Mouse (Mus musculus): ENCODE results near the gene Npy1r. TPM values are rescaled to one million over a fixed set of nuclear protein-coding genes. Genes with fewer than 3 reads are reported as not detected.

The Npy1r gene
- total and polyA plus RNA-seq, 3 experiments, result not detected

GRCm38 (mm10) chr8:66729446-66729845, 32.5 kb downstream of the Npy1r start:
- no peak for DNase-seq (ENCODE audit: low read depth, low spot score)
- Histone ChIP-seq H3K27me3 (ENCODE audit: control insufficient read depth in 1 of 2, insufficient read depth in 2 of 2, low read length in 2 of 2) (no peaks in the 10 kb centered on the region), H3K36me3 (ENCODE audit: control insufficient read depth in 1 of 2, insufficient read depth in 2 of 2, low read length in 2 of 2) (no peaks in the 10 kb centered on the region), H3K27ac (ENCODE audit: control insufficient read depth, low read depth, low read length) (no peak overlapping the region), H3K9ac (ENCODE audit: control insufficient read depth, low read depth, low read length, poor library complexity, severe bottlenecking) (no peak overlapping the region), H3K4me3 (ENCODE audit: control insufficient read depth in 1 of 2, insufficient read depth in 1 of 2, low read depth in 2 of 2, low read length in 2 of 2) (no peak overlapping the region), H3K79me2 (ENCODE audit: control insufficient read depth, insufficient read depth, low read length, poor library complexity) (no peaks in the 10 kb centered on the region), H3K4me1 (ENCODE audit: control insufficient read depth in 1 of 2, insufficient read depth in 2 of 2, low read length in 2 of 2) (no peaks in the 10 kb centered on the region), H3K9me3 (replicated peaks; ENCODE audit: insufficient read depth, low read length) (no peaks in the 10 kb centered on the region)
- no peak for TF ChIP-seq ZC3H11A (IDR thresholded peaks at IDR 0.05; ENCODE audit: low read depth, low read length)
- no peak for TF ChIP-seq NELFE (IDR thresholded peaks at IDR 0.05; ENCODE audit: low read depth, low read length)
- no peak for TF ChIP-seq MAFK (IDR thresholded peaks at IDR 0.05; ENCODE audit: borderline replicate concordance, low read depth, low read length)
- TF ChIP-seq ETS1 (IDR thresholded peaks at IDR 0.05; ENCODE audit: low read depth, low read length), result no peak
- no peak for TF ChIP-seq GABPA (IDR thresholded peaks at IDR 0.05; ENCODE audit: low read depth, low read length)
- TF ChIP-seq KAT2A (conservative IDR thresholded peaks at IDR 0.05; ENCODE audit: low read depth, low read length), result no peak
- TF ChIP-seq RAD21 (IDR thresholded peaks at IDR 0.05; ENCODE audit: low read depth, low read length), result no peak
- no peak for TF ChIP-seq TAL1 (IDR thresholded peaks at IDR 0.05; ENCODE audit: low read length)
- no peak for TF ChIP-seq USF2 (IDR thresholded peaks at IDR 0.05; ENCODE audit: borderline replicate concordance in 1 of 2, insufficient read depth in 1 of 2, low read depth in 1 of 2, low read length in 2 of 2)
- TF ChIP-seq MAX (IDR thresholded peaks at IDR 0.05; ENCODE audit: low read length), result no peak

DNA sequence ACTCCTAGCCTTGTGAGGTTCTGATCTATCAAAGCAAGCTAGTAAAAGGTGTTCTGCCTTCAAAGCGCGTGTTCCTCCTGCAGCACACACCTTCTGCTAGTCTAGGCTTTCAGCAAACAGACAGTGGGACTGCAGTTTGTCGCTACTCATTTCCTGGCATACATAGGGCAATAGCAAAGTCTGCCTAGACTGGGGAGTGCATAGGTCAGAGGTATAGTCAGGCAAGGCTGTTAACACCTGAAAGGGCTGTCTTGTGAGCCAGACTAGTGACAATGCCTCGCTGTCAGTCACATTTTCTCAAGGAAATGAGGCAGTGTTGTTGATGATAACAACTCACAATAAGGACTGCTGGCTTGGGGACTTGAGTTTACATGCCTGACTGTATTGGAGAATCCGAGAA, 35.0 kb downstream of the Npy1r start:
- H3K79me2 ChIP-seq (ENCODE audit: control insufficient read depth, insufficient read depth, low read length, poor library complexity), result no peaks in the 10 kb centered on the region
- no peak overlapping the region for H3K27ac ChIP-seq (ENCODE audit: control insufficient read depth, low read depth, low read length)
- no peak overlapping the region for H3K9ac ChIP-seq (ENCODE audit: control insufficient read depth, low read depth, low read length, poor library complexity, severe bottlenecking)
- no peaks in the 10 kb centered on the region for H3K4me1 ChIP-seq (ENCODE audit: control insufficient read depth in 1 of 2, insufficient read depth in 2 of 2, low read length in 2 of 2)
- H3K27me3 ChIP-seq (ENCODE audit: control insufficient read depth in 1 of 2, insufficient read depth in 2 of 2, low read length in 2 of 2), result no peaks in the 10 kb centered on the region
- no peaks in the 10 kb centered on the region for H3K36me3 ChIP-seq (ENCODE audit: control insufficient read depth in 1 of 2, insufficient read depth in 2 of 2, low read length in 2 of 2)
- DNase-seq (ENCODE audit: low read depth, low spot score), result no peak
- H3K9me3 ChIP-seq (replicated peaks; ENCODE audit: insufficient read depth, low read length), result no peaks in the 10 kb centered on the region
- TF ChIP-seq ELF1 (IDR thresholded peaks at IDR 0.05; ENCODE audit: low read depth, low read length), result no peak
- TF ChIP-seq POLR2A (IDR thresholded peaks at IDR 0.05; ENCODE audit: control insufficient read depth in 1 of 2, insufficient read depth in 1 of 2, low read depth in 1 of 2, low read length in 2 of 2, poor library complexity in 1 of 2), result no peak
- TF ChIP-seq CHD2 (IDR thresholded peaks at IDR 0.05; ENCODE audit: low read length), result no peak
- TF ChIP-seq CHD1 (IDR thresholded peaks at IDR 0.05; ENCODE audit: low read depth, low read length), result no peak
- TF ChIP-seq ZMIZ1 (IDR thresholded peaks at IDR 0.05; ENCODE audit: low read depth, low read length), result no peak
- TF ChIP-seq GATA1 (IDR thresholded peaks at IDR 0.05; ENCODE audit: low read depth, low read length), result no peak
- TF ChIP-seq TCF12 (IDR thresholded peaks at IDR 0.05; ENCODE audit: low read depth, low read length), result no peak
- no peak for TF ChIP-seq UBTF (IDR thresholded peaks at IDR 0.05; ENCODE audit: borderline replicate concordance, insufficient read depth, low read depth, low read length)
- no peak overlapping the region for H3K4me3 ChIP-seq (ENCODE audit: control insufficient read depth in 1 of 2, insufficient read depth in 1 of 2, low read depth in 2 of 2, low read length in 2 of 2)
